Mouse (Mus musculus): ENCODE measurements at regions not wholly inside any gene's neighbourhood (a gene's known extent, or its start where the extent isn't known, plus 50 kb on each side); places are given as distances from the start of the nearest gene placed in this dataset.
A peak's percentile ranks its signal among the peaks of the same experiment; 100 is the strongest.

DNA sequence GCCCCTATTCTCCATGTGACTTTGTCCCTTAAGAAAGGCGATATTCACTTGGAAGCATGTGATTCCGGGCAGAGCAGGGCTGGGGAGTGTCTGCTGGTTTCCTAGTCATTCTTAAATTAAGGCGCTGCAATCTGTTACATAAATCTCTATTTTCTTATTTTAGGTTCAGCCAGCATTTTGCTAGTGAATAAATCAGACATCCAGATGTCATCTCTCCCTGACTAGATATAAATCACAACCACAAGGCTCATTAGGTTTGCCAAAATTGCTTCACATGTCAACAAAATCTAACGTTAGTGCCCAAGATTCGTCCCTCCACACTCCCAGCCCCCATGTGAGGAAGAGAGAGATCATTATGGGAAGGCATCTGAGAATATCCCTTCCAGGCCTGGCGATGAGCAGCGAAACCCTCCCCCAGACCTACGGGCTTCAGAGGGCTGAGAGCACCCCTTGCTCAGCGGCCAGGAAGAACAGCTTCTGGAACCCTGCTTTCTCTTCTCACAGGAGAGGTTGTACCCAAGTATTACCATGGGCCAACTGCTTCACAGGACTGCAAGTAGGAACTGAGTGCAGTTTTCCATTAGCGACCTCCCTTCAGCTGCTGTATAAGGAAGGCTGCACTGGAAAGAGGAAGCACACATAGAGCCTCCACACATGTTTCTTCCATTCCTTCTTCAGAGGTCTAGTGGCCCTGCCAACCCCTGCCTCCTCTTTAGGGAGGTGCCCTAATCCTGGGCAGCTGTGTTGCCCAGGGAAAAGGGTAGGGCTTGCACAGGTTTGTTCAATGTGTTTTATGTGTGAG, 250.5 kb downstream of the Hivep2 start:
- no peak for DNase-seq

- no peak for DNase-seq
Observed at GRCm38 (mm10) chr10:14215512-14215911, 249.6 kb downstream of the Hivep2 start.

- no peak for DNase-seq
Observed at GRCm38 (mm10) chr10:14213536-14213935, 247.7 kb downstream of the Hivep2 start.

DNA sequence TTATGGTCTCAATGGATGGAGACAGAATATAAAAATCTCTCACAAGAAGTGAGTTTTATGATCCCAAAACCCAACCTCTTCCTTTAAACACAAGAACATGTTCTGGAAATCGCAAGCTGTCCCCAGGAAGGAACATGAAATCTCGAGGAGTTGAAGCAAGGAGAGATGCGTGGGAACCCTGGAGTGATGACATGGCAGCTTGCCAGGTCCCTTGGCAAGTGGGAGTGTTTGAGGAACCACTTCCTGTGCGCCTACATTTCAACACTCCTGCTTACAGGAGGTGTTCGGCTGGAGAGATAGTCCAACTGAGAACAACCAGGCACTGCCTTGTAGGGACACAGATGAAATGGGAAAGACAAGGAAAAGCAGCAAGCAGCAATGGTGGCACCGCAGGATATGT, 246.1 kb downstream of the Hivep2 start:
- peak; percentile 22 for DNase-seq

DNA sequence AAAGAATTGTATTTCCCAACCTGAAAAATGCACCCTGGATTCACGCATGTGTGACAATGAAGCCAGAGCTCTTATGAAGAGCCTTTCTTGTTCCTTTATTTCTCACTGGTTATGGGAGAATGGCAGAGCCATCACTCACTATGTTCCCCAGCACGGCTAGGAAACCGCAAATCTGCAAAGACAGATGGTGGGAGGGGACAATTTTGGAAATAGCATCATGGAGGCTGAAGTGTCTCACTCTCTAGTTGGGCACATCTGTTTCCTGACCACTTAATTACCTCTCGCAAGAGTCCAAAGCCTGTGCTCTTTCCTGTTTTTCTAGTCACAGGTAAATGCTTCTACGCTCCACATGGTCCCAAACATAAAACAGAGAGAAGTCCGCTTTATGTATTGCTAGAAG, 245.6 kb downstream of the Hivep2 start:
- no peak for DNase-seq

- no peak for DNase-seq
Observed at GRCm38 (mm10) chr10:14210445-14210844, 244.6 kb downstream of the Hivep2 start.

DNA sequence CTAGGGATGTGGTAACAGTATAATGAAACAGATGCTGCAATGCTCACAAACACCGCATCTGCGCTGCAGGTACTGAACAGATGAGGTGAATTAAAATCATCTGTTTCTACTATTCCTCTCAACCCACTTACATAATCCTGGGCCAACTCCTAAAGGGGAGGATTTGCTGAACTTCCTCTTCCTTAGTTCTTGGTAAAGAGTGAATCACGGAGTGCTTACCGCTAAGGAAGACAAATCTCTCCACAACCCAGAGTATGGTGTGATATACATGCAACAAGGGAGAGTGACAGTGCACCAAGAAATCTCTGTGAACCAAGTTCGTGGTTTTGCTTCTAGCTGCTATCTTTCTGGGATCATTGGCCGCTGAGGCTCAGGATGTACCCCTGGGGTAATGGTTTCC, 244.2 kb downstream of the Hivep2 start:
- DNase-seq, result no peak

- DNase-seq, result no peak
Observed at GRCm38 (mm10) chr10:14208206-14208605, 242.3 kb downstream of the Hivep2 start.

DNA sequence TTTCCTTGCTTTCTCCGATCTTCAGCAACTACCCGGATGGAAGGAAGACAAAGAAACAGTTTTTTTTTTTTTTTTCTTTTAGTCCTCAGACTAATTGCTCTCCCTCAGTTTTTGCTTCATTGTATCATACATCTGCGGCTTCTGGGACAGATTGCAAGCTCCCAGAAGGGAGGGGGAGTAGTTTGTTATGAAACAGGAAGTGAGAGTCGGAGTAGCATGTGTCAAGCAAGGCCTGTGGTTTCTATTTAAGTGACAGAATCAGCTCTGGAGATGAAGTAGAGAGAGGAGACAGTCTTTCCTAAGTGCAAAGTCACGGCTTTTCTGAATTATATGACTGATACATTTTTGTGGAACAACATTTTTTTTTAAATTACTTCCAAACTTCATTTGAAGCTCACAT, 241.7 kb downstream of the Hivep2 start:
- DNase-seq, result peak; percentile 41

GRCm38 (mm10) chr10:14207051-14207570, 241.2 kb downstream of the Hivep2 start:
- no peak for DNase-seq
